Mouse (Mus musculus): Measurements from ENCODE around the gene Efcab11. TPM values are rescaled to one million over a fixed set of nuclear protein-coding genes. Genes with fewer than 3 reads are reported as not detected.

Gene Efcab11
- total and polyA plus RNA-seq, 3 experiments = 0.06 to 0.13 TPM; not detected in 1

DNA sequence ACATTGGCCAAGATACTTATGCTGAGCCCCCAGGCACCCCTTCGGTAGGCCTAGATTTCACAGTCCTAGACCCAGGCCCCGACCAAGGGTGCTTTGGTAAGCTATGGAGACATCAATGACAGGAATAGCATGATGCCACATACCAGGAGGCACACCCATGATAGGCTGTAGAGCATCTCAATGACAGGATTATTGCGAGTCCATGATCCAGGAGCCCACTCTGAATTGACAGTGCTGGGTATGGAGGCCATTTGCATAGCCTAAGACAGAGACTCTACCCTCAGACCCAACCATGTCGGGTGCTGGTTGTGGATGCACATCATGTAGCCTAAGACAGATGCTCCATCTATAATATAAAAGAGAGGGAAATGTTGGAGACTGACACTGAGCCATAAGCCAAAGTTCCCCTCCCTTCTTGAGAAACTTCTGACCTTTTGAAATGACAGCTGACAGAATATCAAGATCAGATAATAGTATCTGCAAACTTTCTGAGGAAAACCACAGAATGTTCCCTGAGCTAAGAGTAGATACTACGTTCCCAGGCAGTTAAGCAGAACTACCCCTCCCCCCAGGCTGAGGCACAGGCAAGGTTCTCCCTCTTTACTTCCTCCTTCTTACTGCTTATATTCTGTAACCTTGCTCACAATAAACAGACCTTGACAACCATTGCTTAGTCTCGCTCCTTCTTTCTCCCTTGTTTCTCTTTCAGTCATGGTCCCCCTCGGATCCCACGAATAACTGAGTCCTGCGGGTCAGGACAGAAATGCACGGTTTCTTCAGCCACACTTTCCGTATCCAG is 237.5 kb downstream of the Efcab11 start:
- intact Hi-C loops (cut with DNase I) = no loop called here
- Histone ChIP-seq H3K79me2 (replicated peaks; ENCODE audit: control insufficient read depth, insufficient read depth, low read length) (no peaks in the 10 kb centered on the region), H3K27me3 (ENCODE audit: control insufficient read depth, insufficient read depth, low read length) (no peaks in the 10 kb centered on the region), H3K9ac (ENCODE audit: low read depth, low read length) (no peak overlapping the region), H3K27ac (no peak overlapping the region), H3K4me1 (ENCODE audit: control insufficient read depth, insufficient read depth, low read length) (peaks cover 8% of the 10 kb centered on the region), H3K36me3 (ENCODE audit: control insufficient read depth, insufficient read depth, low read length) (no peaks in the 10 kb centered on the region), H3K4me3 (no peak overlapping the region)
- TF ChIP-seq EP300 (IDR thresholded peaks at IDR 0.05; ENCODE audit: insufficient read depth, low read depth, low read length) (no peak), CTCF (IDR thresholded peaks at IDR 0.05) (no peak), POLR2A (IDR thresholded peaks at IDR 0.05; ENCODE audit: insufficient read depth, low read depth, low read length) (no peak)
- peak in 1 of 2 experiments; percentile 59 for DNase-seq
- 89% methylated on average over 11 of the region's 11 CpGs for WGBS

DNA sequence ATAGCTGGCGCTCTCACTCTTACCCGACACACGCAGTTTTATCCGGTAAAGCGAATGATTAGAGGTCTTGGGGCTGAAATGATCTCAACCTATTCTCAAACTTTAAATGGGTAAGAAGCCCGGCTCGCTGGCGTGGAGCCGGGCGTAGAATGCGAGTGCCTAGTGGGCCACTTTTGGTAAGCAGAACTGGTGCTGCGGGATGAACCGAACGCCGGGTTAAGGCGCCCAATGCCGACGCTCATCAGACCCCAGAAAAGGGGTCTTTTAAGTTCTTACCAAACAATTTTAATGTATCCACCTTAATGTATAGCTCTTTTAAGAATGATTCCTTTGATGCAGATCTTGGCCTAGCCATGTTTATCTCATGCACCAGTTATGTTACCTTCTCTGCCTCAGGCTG is 238.8 kb downstream of the Efcab11 start:
- intact Hi-C loops (cut with DNase I) = no loop called here
- peaks cover 8% of the 10 kb centered on the region for H3K4me1 ChIP-seq (ENCODE audit: control insufficient read depth, insufficient read depth, low read length)
- no peak overlapping the region for H3K4me3 ChIP-seq
- no peaks in the 10 kb centered on the region for H3K79me2 ChIP-seq (replicated peaks; ENCODE audit: control insufficient read depth, insufficient read depth, low read length)
- H3K9ac ChIP-seq (ENCODE audit: low read depth, low read length) = no peak overlapping the region
- peak; percentile 68 to 87 for DNase-seq
- WGBS = 94% methylated on average over 18 of the region's 18 CpGs
- H3K27me3 ChIP-seq (ENCODE audit: control insufficient read depth, insufficient read depth, low read length) = no peaks in the 10 kb centered on the region
- H3K27ac ChIP-seq = no peak overlapping the region
- TF ChIP-seq CTCF (IDR thresholded peaks at IDR 0.05) = no peak
- no peak for TF ChIP-seq POLR2A (IDR thresholded peaks at IDR 0.05; ENCODE audit: insufficient read depth, low read depth, low read length)
- TF ChIP-seq EP300 (IDR thresholded peaks at IDR 0.05; ENCODE audit: insufficient read depth, low read depth, low read length) = no peak
- H3K36me3 ChIP-seq (ENCODE audit: control insufficient read depth, insufficient read depth, low read length) = no peaks in the 10 kb centered on the region

DNA sequence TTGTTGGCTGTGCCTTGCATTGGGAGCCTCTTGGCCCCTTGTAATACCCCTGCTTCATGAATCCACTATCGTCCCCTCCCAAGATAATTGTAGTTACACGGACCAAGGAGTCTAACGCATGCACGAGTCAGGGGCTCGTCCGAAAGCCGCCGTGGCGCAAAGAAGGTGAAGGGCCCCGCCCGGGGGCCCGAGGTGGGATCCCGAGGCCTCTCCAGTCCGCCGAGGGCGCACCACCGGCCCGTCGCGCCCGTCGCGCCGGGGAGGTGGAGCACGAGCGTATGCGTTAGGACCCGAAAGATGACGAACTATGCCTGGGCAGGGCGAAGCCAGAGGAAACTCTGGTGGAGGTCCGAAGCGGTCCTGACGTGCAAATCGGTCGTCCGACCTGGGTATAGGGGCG is 239.3 kb downstream of the Efcab11 start:
- Histone ChIP-seq H3K4me1 (ENCODE audit: control insufficient read depth, insufficient read depth, low read length) (peaks cover 8% of the 10 kb centered on the region), H3K27ac (no peak overlapping the region), H3K9ac (ENCODE audit: low read depth, low read length) (no peak overlapping the region), H3K79me2 (replicated peaks; ENCODE audit: control insufficient read depth, insufficient read depth, low read length) (no peaks in the 10 kb centered on the region), H3K27me3 (ENCODE audit: control insufficient read depth, insufficient read depth, low read length) (no peaks in the 10 kb centered on the region), H3K4me3 (no peak overlapping the region), H3K36me3 (ENCODE audit: control insufficient read depth, insufficient read depth, low read length) (no peaks in the 10 kb centered on the region)
- TF ChIP-seq POLR2A (IDR thresholded peaks at IDR 0.05; ENCODE audit: insufficient read depth, low read depth, low read length) = no peak
- no peak for TF ChIP-seq CTCF (IDR thresholded peaks at IDR 0.05)
- TF ChIP-seq EP300 (IDR thresholded peaks at IDR 0.05; ENCODE audit: insufficient read depth, low read depth, low read length) = no peak
- intact Hi-C loops (cut with DNase I) = loop anchor here (5.0 kb wide), 1 partner anchor 37 kb away; no protein-coding TSS in a partner anchor
- no peak for DNase-seq
- WGBS = 90% methylated on average over 37 of the region's 37 CpGs

Other genes with a start within 250 kb of the Efcab11 start
- gene Tdp1, start 78 bp upstream of the Efcab11 start, total RNA-seq (2021) = 1 to 10 TPM; 7.9 to 9.6 TPM
- 7.3 and 10.3 TPM in 2 replicates for gene Tdp1, start 78 bp upstream of the Efcab11 start, polyA plus RNA-seq (2012; rRNA removed)
- under 1 TPM; 0.31 to 0.39 TPM for gene Kcnk13, start 80.1 kb upstream of the Efcab11 start, total RNA-seq (2021)
- 0.35 TPM in 2 replicates for gene Kcnk13, start 80.1 kb upstream of the Efcab11 start, polyA plus RNA-seq (2012; rRNA removed)
- 100 to 1,000 TPM; 124 to 132 TPM for gene Psmc1, start 225.7 kb upstream of the Efcab11 start, total RNA-seq (2021)
- 40.8 and 61.1 TPM in 2 replicates for gene Psmc1, start 225.7 kb upstream of the Efcab11 start, polyA plus RNA-seq (2012; rRNA removed)

Data from heart, adult 2 months (tissue).